Mouse (Mus musculus): Measurements from ENCODE around the gene Ralgapa2.

GRCm38 (mm10) chr2:146222279-146223175 lies 289.6 kb downstream of the Ralgapa2 start:
- TF ChIP-seq CTCF (IDR thresholded peaks at IDR 0.05 in 2 of 3, conservative IDR thresholded peaks at IDR 0.05 in 1 of 3; ENCODE audit: control insufficient read depth in 1 of 3, insufficient read depth in 1 of 3, low read depth in 2 of 3, low read length in 3 of 3, poor library complexity in 1 of 3, severe bottlenecking in 1 of 3): no peak
- no peak for TF ChIP-seq TAL1 (IDR thresholded peaks at IDR 0.05; ENCODE audit: low read length)
- no peak for TF ChIP-seq POLR2A (IDR thresholded peaks at IDR 0.05; ENCODE audit: control insufficient read depth in 1 of 2, insufficient read depth in 1 of 2, low read depth in 1 of 2, low read length in 2 of 2, poor library complexity in 1 of 2)
- no peak for TF ChIP-seq TCF12 (IDR thresholded peaks at IDR 0.05; ENCODE audit: low read depth, low read length)
- no peak for TF ChIP-seq EP300 (IDR thresholded peaks at IDR 0.05; ENCODE audit: low read depth in 1 of 2, low read length in 2 of 2)
- TF ChIP-seq USF2 (IDR thresholded peaks at IDR 0.05; ENCODE audit: borderline replicate concordance in 1 of 2, insufficient read depth in 1 of 2, low read depth in 1 of 2, low read length in 2 of 2): no peak
- TF ChIP-seq CHD1 (IDR thresholded peaks at IDR 0.05; ENCODE audit: low read depth, low read length): no peak
- TF ChIP-seq TBP (IDR thresholded peaks at IDR 0.05; ENCODE audit: low read depth, low read length): no peak
- TF ChIP-seq ZNF384 (IDR thresholded peaks at IDR 0.05; ENCODE audit: low read depth, low read length): no peak
- no peak for TF ChIP-seq ELF1 (IDR thresholded peaks at IDR 0.05; ENCODE audit: low read depth, low read length)
- TF ChIP-seq NELFE (IDR thresholded peaks at IDR 0.05; ENCODE audit: low read depth, low read length): no peak
